Mouse (Mus musculus) retina, postnatal 1 day (tissue): ENCODE measurements around the gene Foxn3.

ENCODE experiments used
- DNase-seq: peaks from one replicate; pipeline ENCODE4 v3.0.0-alpha.2; 2012

Gene Foxn3

GRCm38 (mm10) chr12:99562073-99562866, 1.1 kb downstream of the Foxn3 start:
- DNase-seq: peak; percentile 75

- DNase-seq: peak; percentile 33
Measured at GRCm38 (mm10) chr12:99561333-99561766, 2.0 kb downstream of the Foxn3 start.

- no peak for DNase-seq
Measured at GRCm38 (mm10) chr12:99560701-99561332, 2.6 kb downstream of the Foxn3 start.

GRCm38 (mm10) chr12:99559483-99559882, 3.9 kb downstream of the Foxn3 start:
- no peak for DNase-seq

GRCm38 (mm10) chr12:99558476-99558875, 4.9 kb downstream of the Foxn3 start:
- DNase-seq: no peak

GRCm38 (mm10) chr12:99557498-99557897, 5.9 kb downstream of the Foxn3 start:
- DNase-seq: no peak

- peak; percentile 30 for DNase-seq
Measured at GRCm38 (mm10) chr12:99550629-99551028, 12.8 kb downstream of the Foxn3 start.

GRCm38 (mm10) chr12:99549811-99550210, 13.6 kb downstream of the Foxn3 start:
- no peak for DNase-seq

- DNase-seq: no peak
Measured at GRCm38 (mm10) chr12:99548419-99548818, 15.0 kb downstream of the Foxn3 start.

- no peak for DNase-seq
Measured at GRCm38 (mm10) chr12:99547295-99547694, 16.1 kb downstream of the Foxn3 start.

- DNase-seq: no peak
Measured at GRCm38 (mm10) chr12:99545270-99545770, 18.1 kb downstream of the Foxn3 start.

GRCm38 (mm10) chr12:99544262-99545128, 18.9 kb downstream of the Foxn3 start:
- no peak for DNase-seq

- no peak for DNase-seq
Measured at GRCm38 (mm10) chr12:99543421-99544195, 19.8 kb downstream of the Foxn3 start.

- no peak for DNase-seq
Measured at GRCm38 (mm10) chr12:99540201-99540600, 23.2 kb downstream of the Foxn3 start.

- DNase-seq: no peak
Measured at GRCm38 (mm10) chr12:99537316-99537715, 26.1 kb downstream of the Foxn3 start.

GRCm38 (mm10) chr12:99536426-99536825, 27.0 kb downstream of the Foxn3 start:
- DNase-seq: no peak

GRCm38 (mm10) chr12:99532342-99532741, 31.0 kb downstream of the Foxn3 start:
- DNase-seq: no peak

- DNase-seq: no peak
Measured at GRCm38 (mm10) chr12:99529687-99530411, 33.5 kb downstream of the Foxn3 start.

GRCm38 (mm10) chr12:99528958-99529357, 34.4 kb downstream of the Foxn3 start:
- DNase-seq: no peak

GRCm38 (mm10) chr12:99527452-99527851, 35.9 kb downstream of the Foxn3 start:
- no peak for DNase-seq

GRCm38 (mm10) chr12:99526571-99527140, 36.7 kb downstream of the Foxn3 start:
- no peak for DNase-seq
